Mouse (Mus musculus) cerebellum, adult 9-11 months (tissue): ENCODE measurements around the gene Gbp5.

ENCODE experiments used
- DNase-seq: peaks from one replicate; pipeline ENCODE4 v3.0.0; 2022

Gene Gbp5

GRCm38 (mm10) chr3:142493536-142494061 is at the start of gene Gbp5:
Gbp5 (plus strand) TSS chr3:142493978.
- no peak for DNase-seq

- no peak for DNase-seq
Measured at GRCm38 (mm10) chr3:142454198-142454597, 39.6 kb upstream of the Gbp5 start.

GRCm38 (mm10) chr3:142459241-142459640 is 34.5 kb upstream of the Gbp5 start:
- DNase-seq: no peak

GRCm38 (mm10) chr3:142462764-142463751 is 30.7 kb upstream of the Gbp5 start:
- no peak for DNase-seq

GRCm38 (mm10) chr3:142474349-142474983 is 19.3 kb upstream of the Gbp5 start:
- no peak for DNase-seq

GRCm38 (mm10) chr3:142475913-142476312 is 17.9 kb upstream of the Gbp5 start:
- DNase-seq: no peak

- DNase-seq: no peak
Measured at GRCm38 (mm10) chr3:142477866-142478265, 15.9 kb upstream of the Gbp5 start.

GRCm38 (mm10) chr3:142478360-142478759 is 15.4 kb upstream of the Gbp5 start:
- DNase-seq: no peak

- peak; percentile 50 for DNase-seq
Measured at GRCm38 (mm10) chr3:142490465-142490864, 3.3 kb upstream of the Gbp5 start.

- DNase-seq: no peak
Measured at GRCm38 (mm10) chr3:142495146-142495655, 1.4 kb downstream of the Gbp5 start.

GRCm38 (mm10) chr3:142496113-142497101 is 2.6 kb downstream of the Gbp5 start:
- DNase-seq: no peak

GRCm38 (mm10) chr3:142497123-142497841 is 3.5 kb downstream of the Gbp5 start:
- DNase-seq: no peak

GRCm38 (mm10) chr3:142498941-142499340 is 5.2 kb downstream of the Gbp5 start:
- DNase-seq: peak; percentile 84

- DNase-seq: no peak
Measured at GRCm38 (mm10) chr3:142528116-142528515, 34.3 kb downstream of the Gbp5 start.

- DNase-seq: no peak
Measured at GRCm38 (mm10) chr3:142529597-142529996, 35.8 kb downstream of the Gbp5 start.

- no peak for DNase-seq
Measured at GRCm38 (mm10) chr3:142530087-142530953, 36.5 kb downstream of the Gbp5 start, which contains the start of gene Gbp7. Gbp7 (plus strand) TSS chr3:142530342.

- no peak for DNase-seq
Measured at GRCm38 (mm10) chr3:142531595-142531994, 37.8 kb downstream of the Gbp5 start.

- DNase-seq: no peak
Measured at GRCm38 (mm10) chr3:142533185-142533584, 39.4 kb downstream of the Gbp5 start.

- no peak for DNase-seq
Measured at GRCm38 (mm10) chr3:142535667-142536066, 41.9 kb downstream of the Gbp5 start.

GRCm38 (mm10) chr3:142541391-142541790 is 47.6 kb downstream of the Gbp5 start:
- no peak for DNase-seq
